Mouse (Mus musculus): ENCODE results near the gene Cars2. TPM values are rescaled to one million over a fixed set of nuclear protein-coding genes. Genes with fewer than 3 reads are reported as not detected.
"Not testable (repeated sequence)": the region's sequence is repeated elsewhere in the genome, so short reads cannot be mapped to it uniquely, and the experiment has no call there.

Gene Cars2
- polyA plus RNA-seq, 1 experiment from 2014 or later = 25.2 TPM

- under 1% methylated on average over 52 of the region's 52 CpGs for WGBS
- Histone ChIP-seq H3K36me3 (no peaks in the 10 kb centered on the region), H3K4me2 (peak within 1 kb of the TSS; percentile 82), H3K9me3 (no peaks in the 10 kb centered on the region), H3K27ac (replicated peaks) (peak within 1 kb of the TSS; percentile 100), H3K4me3 (peak within 1 kb of the TSS; percentile 95), H3K27me3 (no peaks in the 10 kb centered on the region), H3K9ac (peak within 1 kb of the TSS; percentile 85), H3K4me1 (replicated peaks) (peaks cover 35% of the 10 kb centered on the region)
- peak; percentile 83 for ATAC-seq (ENCODE audit: low FRiP score, low read depth)
Measured at GRCm38 (mm10) chr8:11554799-11555719, 4.5 kb upstream of the Cars2 start, which contains the start of gene Ing1. Ing1 (plus strand) TSS chr8:11555571.

GRCm38 (mm10) chr8:11552390-11552789 is 1.8 kb upstream of the Cars2 start:
- H3K4me3 ChIP-seq = no peak overlapping the region
- no peaks in the 10 kb centered on the region for H3K27me3 ChIP-seq
- H3K36me3 ChIP-seq = 0 out of 2 replicates have a peak, but pooled peaks cover 3% of the 10 kb centered on the region
- H3K27ac ChIP-seq (replicated peaks) = no peak overlapping the region
- H3K9ac ChIP-seq = no peak overlapping the region
- ATAC-seq (ENCODE audit: low FRiP score, low read depth) = no peak
- no peak overlapping the region for H3K4me2 ChIP-seq
- H3K9me3 ChIP-seq = no peaks in the 10 kb centered on the region
- peaks cover 31% of the 10 kb centered on the region for H3K4me1 ChIP-seq (replicated peaks)
- 88% methylated on average over 10 of the region's 10 CpGs for WGBS

GRCm38 (mm10) chr8:11551497-11551896 is 914 bp upstream of the Cars2 start:
- 88% methylated on average over 4 of the region's 4 CpGs for WGBS
- H3K27me3 ChIP-seq = not testable (repeated sequence)

GRCm38 (mm10) chr8:11549706-11550105 is 877 bp downstream of the Cars2 start:
- 21% methylated on average over 7 of the region's 7 CpGs for WGBS
- Histone ChIP-seq H3K36me3 (peaks cover 3% of the 10 kb centered on the region; the same call in 1 of the 2 replicates), H3K27ac (replicated peaks) (peak overlapping the region; percentile 90; the same call in 1 of the 2 replicates), H3K27me3 (no peaks in the 10 kb centered on the region), H3K4me2 (peak overlapping the region; percentile 72), H3K4me1 (replicated peaks) (peaks cover 30% of the 10 kb centered on the region), H3K9ac (peak overlapping the region; percentile 91; the same call in 1 of the 2 replicates), H3K4me3 (peak overlapping the region; percentile 76), H3K9me3 (no peaks in the 10 kb centered on the region)
- ATAC-seq (ENCODE audit: low FRiP score, low read depth) = no peak

More at GRCm38 (mm10) chr8:11551497-11551896, 914 bp upstream of the Cars2 start:
- H3K4me2 ChIP-seq; ATAC-seq (ENCODE audit: low FRiP score, low read depth); H3K9me3 ChIP-seq; H3K27ac ChIP-seq (replicated peaks); H3K4me3 ChIP-seq; H3K9ac ChIP-seq; H3K36me3 ChIP-seq: not testable (repeated sequence)
- peaks cover 31% of the 10 kb centered on the region for H3K4me1 ChIP-seq (replicated peaks)

GRCm38 (mm10) chr8:11547063-11547462 is 3.5 kb downstream of the Cars2 start:
- 59% methylated on average over 6 of the region's 6 CpGs for WGBS
- ATAC-seq (ENCODE audit: low FRiP score, low read depth) = no peak

GRCm38 (mm10) chr8:11544386-11544785 is 6.2 kb downstream of the Cars2 start:
- ATAC-seq (ENCODE audit: low FRiP score, low read depth) = no peak
- Histone ChIP-seq H3K4me2 (no peak overlapping the region), H3K4me1 (replicated peaks) (peaks cover 4% of the 10 kb centered on the region; the same call in 1 of the 2 replicates), H3K9me3 (no peaks in the 10 kb centered on the region), H3K27me3 (no peaks in the 10 kb centered on the region), H3K9ac (no peak overlapping the region), H3K4me3 (no peak overlapping the region), H3K36me3 (peaks cover 18% of the 10 kb centered on the region), H3K27ac (replicated peaks) (no peak overlapping the region)
- WGBS = 45% methylated on average over 3 of the region's 3 CpGs

More at GRCm38 (mm10) chr8:11547063-11547462, 3.5 kb downstream of the Cars2 start:
- no peaks in the 10 kb centered on the region for H3K27me3 ChIP-seq
- no peak overlapping the region for H3K4me2 ChIP-seq
- no peaks in the 10 kb centered on the region for H3K9me3 ChIP-seq
- no peak overlapping the region for H3K27ac ChIP-seq (replicated peaks)
- H3K36me3 ChIP-seq = peaks cover 3% of the 10 kb centered on the region; the same call in 1 of the 2 replicates
- H3K4me1 ChIP-seq (replicated peaks) = peaks cover 18% of the 10 kb centered on the region
- H3K4me3 ChIP-seq = no peak overlapping the region
- no peak overlapping the region for H3K9ac ChIP-seq

GRCm38 (mm10) chr8:11542866-11543265 is 7.7 kb downstream of the Cars2 start:
- Histone ChIP-seq H3K4me1 (replicated peaks) (no peaks in the 10 kb centered on the region), H3K36me3 (peaks cover 15% of the 10 kb centered on the region), H3K9me3 (no peaks in the 10 kb centered on the region), H3K4me3 (no peak overlapping the region), H3K9ac (no peak overlapping the region), H3K4me2 (no peak overlapping the region), H3K27me3 (no peaks in the 10 kb centered on the region), H3K27ac (replicated peaks) (no peak overlapping the region)
- 87% methylated on average over 4 of the region's 4 CpGs for WGBS
- no peak for ATAC-seq (ENCODE audit: low FRiP score, low read depth)

GRCm38 (mm10) chr8:11542031-11542430 is 8.6 kb downstream of the Cars2 start:
- Histone ChIP-seq H3K4me2 (no peak overlapping the region), H3K9ac (no peak overlapping the region), H3K27ac (replicated peaks) (no peak overlapping the region), H3K9me3 (no peaks in the 10 kb centered on the region), H3K27me3 (no peaks in the 10 kb centered on the region), H3K4me3 (no peak overlapping the region), H3K36me3 (peaks cover 16% of the 10 kb centered on the region), H3K4me1 (replicated peaks) (no peaks in the 10 kb centered on the region)
- 97% methylated on average over 12 of the region's 12 CpGs for whole genome bisulfite sequencing
- ATAC-seq (ENCODE audit: low FRiP score, low read depth) = no peak

- Histone ChIP-seq H3K27ac (replicated peaks) (no peak overlapping the region), H3K9ac (no peak overlapping the region), H3K4me1 (replicated peaks) (no peaks in the 10 kb centered on the region), H3K9me3 (no peaks in the 10 kb centered on the region), H3K4me2 (no peak overlapping the region), H3K4me3 (no peak overlapping the region), H3K36me3 (peaks cover 23% of the 10 kb centered on the region), H3K27me3 (no peaks in the 10 kb centered on the region)
- no peak for ATAC-seq (ENCODE audit: low FRiP score, low read depth)
- WGBS = 96% methylated on average over 8 of the region's 8 CpGs
Measured at GRCm38 (mm10) chr8:11540182-11540581, 10.4 kb downstream of the Cars2 start.

- no peak for ATAC-seq (ENCODE audit: low FRiP score, low read depth)
- peaks cover 26% of the 10 kb centered on the region for H3K36me3 ChIP-seq
Measured at GRCm38 (mm10) chr8:11539049-11539448, 11.5 kb downstream of the Cars2 start.

GRCm38 (mm10) chr8:11534494-11534893 is 16.1 kb downstream of the Cars2 start:
- 32% methylated on average over 9 of the region's 9 CpGs for WGBS

More at GRCm38 (mm10) chr8:11539049-11539448, 11.5 kb downstream of the Cars2 start:
- Histone ChIP-seq H3K4me1 (replicated peaks) (no peaks in the 10 kb centered on the region), H3K4me3 (no peak overlapping the region), H3K9me3 (no peaks in the 10 kb centered on the region), H3K9ac (no peak overlapping the region), H3K4me2 (no peak overlapping the region), H3K27ac (replicated peaks) (no peak overlapping the region), H3K27me3 (no peaks in the 10 kb centered on the region)
- WGBS = 93% methylated on average over 4 of the region's 4 CpGs

GRCm38 (mm10) chr8:11530849-11531248 is 19.7 kb downstream of the Cars2 start:
- H3K4me1 ChIP-seq (replicated peaks) = no peaks in the 10 kb centered on the region
- no peak overlapping the region for H3K9ac ChIP-seq
- H3K4me2 ChIP-seq = no peak overlapping the region
- 0 out of 2 replicates have a peak, but pooled peaks cover 6% of the 10 kb centered on the region for H3K36me3 ChIP-seq
- ATAC-seq (ENCODE audit: low FRiP score, low read depth) = no peak
- no peaks in the 10 kb centered on the region for H3K27me3 ChIP-seq
- WGBS = 60% methylated on average over 4 of the region's 4 CpGs
- no peak overlapping the region for H3K27ac ChIP-seq (replicated peaks)
- no peak overlapping the region for H3K4me3 ChIP-seq
- H3K9me3 ChIP-seq = no peaks in the 10 kb centered on the region

More at GRCm38 (mm10) chr8:11534494-11534893, 16.1 kb downstream of the Cars2 start:
- Histone ChIP-seq H3K4me1 (replicated peaks) (no peaks in the 10 kb centered on the region), H3K36me3 (peaks cover 14% of the 10 kb centered on the region; the same call in 1 of the 2 replicates), H3K4me2 (no peak overlapping the region), H3K4me3 (no peak overlapping the region), H3K9me3 (no peaks in the 10 kb centered on the region), H3K9ac (no peak overlapping the region), H3K27me3 (no peaks in the 10 kb centered on the region), H3K27ac (replicated peaks) (no peak overlapping the region)
- ATAC-seq (ENCODE audit: low FRiP score, low read depth) = no peak
